Mouse (Mus musculus): ENCODE results near the gene Rab25. TPM values are rescaled to one million over a fixed set of nuclear protein-coding genes. Genes with fewer than 3 reads are reported as not detected.

The Rab25 gene
- polyA plus RNA-seq, 1 experiment from 2014 or later = 1.1 TPM

DNA sequence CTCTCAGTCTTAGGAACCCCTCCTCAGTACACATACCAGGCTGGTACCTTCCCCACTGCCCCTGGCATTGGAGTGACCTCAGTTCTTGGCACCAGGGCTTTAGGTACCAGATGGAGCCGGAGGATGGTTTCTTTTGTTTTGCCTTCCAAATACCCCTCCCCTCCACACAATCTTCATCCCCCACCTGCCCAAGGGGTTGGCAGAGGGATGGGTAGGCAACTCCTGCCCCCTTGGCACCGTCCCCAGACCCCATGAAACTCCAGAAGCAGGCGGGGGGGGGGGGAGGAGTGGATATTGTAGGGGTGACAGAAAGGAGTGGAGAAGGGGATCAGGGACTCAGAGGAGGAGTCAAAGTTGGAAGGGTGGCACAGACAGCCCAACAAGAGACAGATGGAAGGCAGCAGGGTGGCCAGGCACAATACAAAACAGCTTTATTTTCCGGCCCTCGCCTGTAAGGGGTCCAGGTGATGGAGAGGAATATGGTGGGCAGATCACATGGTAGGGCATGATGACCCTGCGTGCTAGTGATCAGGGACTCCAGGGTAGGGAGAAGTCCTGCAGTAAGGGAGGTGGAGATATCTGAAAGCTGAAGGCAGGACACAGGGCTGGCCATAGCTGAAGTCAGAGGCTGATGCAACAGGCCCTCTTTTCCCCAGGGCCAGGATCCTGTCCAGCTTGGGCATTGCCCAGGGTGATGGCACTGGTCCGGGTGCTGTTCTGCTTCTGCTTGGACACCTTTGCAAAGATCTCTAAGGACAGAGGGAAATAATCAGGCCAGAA is 6.3 kb downstream of the Rab25 start:
- ATAC-seq (replicated peaks; ENCODE audit: low FRiP score) = no peak

DNA sequence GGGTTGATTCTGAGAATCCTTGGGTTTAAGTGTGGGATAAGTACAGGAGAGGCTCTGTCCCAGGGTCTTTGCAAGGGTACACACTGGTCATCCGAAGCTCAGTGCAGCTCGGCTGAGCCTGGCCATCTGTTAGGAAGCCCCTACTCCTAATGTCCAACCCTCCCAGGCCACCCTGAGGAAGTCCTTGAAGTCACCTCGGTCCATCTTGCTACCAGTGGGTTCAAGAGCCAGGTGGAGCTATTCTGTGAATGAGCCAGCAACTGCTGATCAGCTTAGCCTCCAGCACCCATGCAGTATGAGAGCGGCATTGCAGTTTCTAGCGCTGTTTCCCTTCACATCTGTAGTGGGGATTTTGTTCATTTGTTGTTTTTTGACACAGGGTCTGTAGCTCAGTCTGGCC is 8.0 kb downstream of the Rab25 start:
- Histone ChIP-seq H3K4me2 (ENCODE audit: low read depth, low read length, severe bottlenecking) (peak overlapping the region; percentile 8; the same call in 1 of the 2 replicates), H3K4me3 (ENCODE audit: low read depth, low read length) (no peak overlapping the region), H3K9me3 (ENCODE audit: control insufficient read depth, low read length) (no peaks in the 10 kb centered on the region), H3K9ac (ENCODE audit: low read length) (peak overlapping the region; percentile 9), H3K4me1 (replicated peaks; ENCODE audit: control insufficient read depth, insufficient read depth, low read length) (peaks cover 46% of the 10 kb centered on the region), H3K36me3 (ENCODE audit: control insufficient read depth, insufficient read depth, low read length) (peaks cover 10% of the 10 kb centered on the region), H3K27me3 (ENCODE audit: control insufficient read depth, insufficient read depth, low read length) (no peaks in the 10 kb centered on the region), H3K27ac (ENCODE audit: low read depth, low read length) (peak overlapping the region; percentile 70; the same call in 1 of the 2 replicates)
- WGBS = 48% methylated on average over 5 of the region's 5 CpGs
- DNase-seq (ENCODE audit: low spot score) (peak; percentile 53), ATAC-seq (replicated peaks; ENCODE audit: low FRiP score) (no peak)

More for the DNA sequence above, 6.3 kb downstream of the Rab25 start:
- H3K9ac ChIP-seq (ENCODE audit: low read length) = no peak overlapping the region
- H3K4me3 ChIP-seq (ENCODE audit: low read depth, low read length) = no peak overlapping the region
- H3K4me2 ChIP-seq (ENCODE audit: low read depth, low read length, severe bottlenecking) = no peak overlapping the region
- H3K4me1 ChIP-seq (replicated peaks; ENCODE audit: control insufficient read depth, insufficient read depth, low read length) = peaks cover 28% of the 10 kb centered on the region
- H3K36me3 ChIP-seq (ENCODE audit: control insufficient read depth, insufficient read depth, low read length) = peaks cover 5% of the 10 kb centered on the region
- no peaks in the 10 kb centered on the region for H3K9me3 ChIP-seq (ENCODE audit: control insufficient read depth, low read length)
- peak; percentile 58 for DNase-seq (ENCODE audit: low spot score)
- WGBS = 69% methylated on average over 7 of the region's 7 CpGs
- peak overlapping the region; percentile 31; the same call in 1 of the 2 replicates for H3K27ac ChIP-seq (ENCODE audit: low read depth, low read length)
- H3K27me3 ChIP-seq (ENCODE audit: control insufficient read depth, insufficient read depth, low read length) = no peaks in the 10 kb centered on the region

DNA sequence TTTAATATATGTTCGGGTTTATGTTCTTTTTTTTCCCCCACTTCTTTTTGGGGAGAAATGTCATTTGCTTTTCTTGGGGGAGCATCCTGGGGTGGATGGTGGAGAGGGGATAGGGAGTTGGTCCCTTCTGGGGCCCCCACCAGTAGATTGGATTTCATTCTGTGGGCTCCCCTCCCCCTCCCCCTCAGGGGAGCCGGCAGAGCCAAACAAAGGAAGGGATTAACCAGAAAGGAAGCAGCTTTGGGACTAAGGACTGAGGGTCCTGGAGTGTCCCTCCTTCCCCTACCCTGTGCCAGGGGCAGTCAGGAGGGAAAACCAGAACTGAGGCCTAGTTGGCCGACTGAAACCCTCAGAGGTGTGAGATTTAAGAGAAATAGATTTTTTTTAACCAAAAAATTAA is 8.7 kb downstream of the Rab25 start:
- no peaks in the 10 kb centered on the region for H3K9me3 ChIP-seq (ENCODE audit: control insufficient read depth, low read length)
- peak overlapping the region; percentile 8; the same call in 1 of the 2 replicates for H3K4me3 ChIP-seq (ENCODE audit: low read depth, low read length)
- peak; percentile 66 for ATAC-seq (replicated peaks; ENCODE audit: low FRiP score)
- DNase-seq (ENCODE audit: low spot score) = peak; percentile 83
- WGBS = under 1% methylated on average over 3 of the region's 3 CpGs
- peak overlapping the region; percentile 32 for H3K4me2 ChIP-seq (ENCODE audit: low read depth, low read length, severe bottlenecking)
- peaks cover 10% of the 10 kb centered on the region for H3K36me3 ChIP-seq (ENCODE audit: control insufficient read depth, insufficient read depth, low read length)
- H3K9ac ChIP-seq (ENCODE audit: low read length) = peak overlapping the region; percentile 9; the same call in 1 of the 2 replicates
- peaks cover 50% of the 10 kb centered on the region for H3K4me1 ChIP-seq (replicated peaks; ENCODE audit: control insufficient read depth, insufficient read depth, low read length)
- H3K27ac ChIP-seq (ENCODE audit: low read depth, low read length) = peak overlapping the region; percentile 70
- H3K27me3 ChIP-seq (ENCODE audit: control insufficient read depth, insufficient read depth, low read length) = no peaks in the 10 kb centered on the region

DNA sequence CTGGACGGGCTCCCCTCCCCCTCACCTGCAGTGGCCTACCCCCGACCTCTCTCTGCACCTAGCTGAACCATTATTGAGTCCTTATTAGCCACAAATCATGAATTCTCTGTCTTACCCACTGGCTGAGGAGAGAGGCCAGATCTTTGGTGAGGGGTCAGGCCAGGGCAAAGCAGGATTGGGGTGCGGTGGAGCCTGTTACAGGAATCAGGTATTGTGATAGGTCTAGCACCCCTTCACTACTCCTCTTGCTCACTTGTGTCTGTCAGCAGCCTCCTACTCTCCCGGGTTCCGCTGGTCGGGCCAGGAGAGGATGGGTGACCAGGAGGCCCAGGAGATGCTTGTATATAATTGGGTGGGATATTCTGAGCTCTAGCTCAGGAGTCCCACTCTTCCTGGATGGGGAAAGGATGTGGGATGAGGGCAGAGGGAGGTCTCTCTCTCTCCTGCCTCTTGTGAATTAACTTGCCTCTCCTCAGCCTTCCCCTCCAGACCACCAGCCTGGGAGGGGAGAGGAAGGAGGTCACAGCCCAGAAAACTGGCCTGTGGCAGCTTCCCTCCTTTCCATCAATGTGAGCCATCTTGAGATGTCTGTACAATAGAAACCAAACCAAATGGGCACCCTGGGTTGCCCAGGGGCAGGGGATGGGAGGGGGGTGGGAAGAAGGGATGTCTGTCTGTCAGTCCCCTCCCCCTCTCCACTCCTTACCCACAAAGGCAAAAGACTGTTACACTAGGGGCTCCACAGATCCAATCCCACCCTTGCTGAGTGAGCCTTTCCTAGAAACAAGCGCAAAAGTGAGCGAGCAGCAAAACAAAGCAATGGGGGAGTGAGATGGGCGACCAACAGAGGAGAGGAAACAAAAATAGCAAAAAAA is 9.6 kb downstream of the Rab25 start:
- H3K9ac ChIP-seq (ENCODE audit: low read length) = peak overlapping the region; percentile 49

DNA sequence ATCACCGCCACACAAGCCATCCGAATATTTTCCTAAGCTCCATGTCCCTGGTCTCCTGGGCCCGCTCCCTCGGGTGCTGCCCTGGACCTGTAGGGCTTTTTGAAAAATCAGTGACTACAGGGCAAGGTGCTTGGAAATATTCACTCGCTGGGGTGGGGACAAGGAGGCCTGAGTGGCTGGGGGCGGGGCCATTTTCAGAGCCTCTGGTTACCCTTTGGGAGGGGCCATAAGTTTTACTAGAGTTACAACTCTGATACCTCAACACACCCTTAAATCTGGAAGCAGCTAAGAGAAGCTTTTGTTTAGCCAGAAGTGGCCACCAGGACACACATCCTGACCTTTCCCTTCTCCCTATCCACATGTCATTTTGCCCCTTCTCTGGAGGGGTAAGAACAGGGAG is 11.0 kb downstream of the Rab25 start:
- Histone ChIP-seq H3K27ac (ENCODE audit: low read depth, low read length) (no peak overlapping the region), H3K4me1 (replicated peaks; ENCODE audit: control insufficient read depth, insufficient read depth, low read length) (peaks cover 48% of the 10 kb centered on the region), H3K9ac (ENCODE audit: low read length) (peak overlapping the region; percentile 100; the same call in 1 of the 2 replicates), H3K4me3 (ENCODE audit: low read depth, low read length) (peak overlapping the region; percentile 96), H3K4me2 (ENCODE audit: low read depth, low read length, severe bottlenecking) (peak overlapping the region; percentile 91), H3K36me3 (ENCODE audit: control insufficient read depth, insufficient read depth, low read length) (peaks cover 10% of the 10 kb centered on the region), H3K27me3 (ENCODE audit: control insufficient read depth, insufficient read depth, low read length) (no peaks in the 10 kb centered on the region), H3K9me3 (ENCODE audit: control insufficient read depth, low read length) (no peaks in the 10 kb centered on the region)
- ATAC-seq (replicated peaks; ENCODE audit: low FRiP score) = no peak
- DNase-seq (ENCODE audit: low spot score) = no peak
- 57% methylated on average over 6 of the region's 6 CpGs for WGBS

More for the DNA sequence above, 9.6 kb downstream of the Rab25 start:
- DNase-seq (ENCODE audit: low spot score) = peak; percentile 67
- Histone ChIP-seq H3K4me3 (ENCODE audit: low read depth, low read length) (peak overlapping the region; percentile 8), H3K27ac (ENCODE audit: low read depth, low read length) (peak overlapping the region; percentile 81), H3K9me3 (ENCODE audit: control insufficient read depth, low read length) (no peaks in the 10 kb centered on the region), H3K4me2 (ENCODE audit: low read depth, low read length, severe bottlenecking) (peak overlapping the region; percentile 36), H3K27me3 (ENCODE audit: control insufficient read depth, insufficient read depth, low read length) (no peaks in the 10 kb centered on the region), H3K36me3 (ENCODE audit: control insufficient read depth, insufficient read depth, low read length) (peaks cover 10% of the 10 kb centered on the region), H3K4me1 (replicated peaks; ENCODE audit: control insufficient read depth, insufficient read depth, low read length) (peaks cover 50% of the 10 kb centered on the region)
- WGBS = 9% methylated on average over 9 of the region's 9 CpGs
- ATAC-seq (replicated peaks; ENCODE audit: low FRiP score) = peak; percentile 6; the same call in 1 of the 2 replicates

DNA sequence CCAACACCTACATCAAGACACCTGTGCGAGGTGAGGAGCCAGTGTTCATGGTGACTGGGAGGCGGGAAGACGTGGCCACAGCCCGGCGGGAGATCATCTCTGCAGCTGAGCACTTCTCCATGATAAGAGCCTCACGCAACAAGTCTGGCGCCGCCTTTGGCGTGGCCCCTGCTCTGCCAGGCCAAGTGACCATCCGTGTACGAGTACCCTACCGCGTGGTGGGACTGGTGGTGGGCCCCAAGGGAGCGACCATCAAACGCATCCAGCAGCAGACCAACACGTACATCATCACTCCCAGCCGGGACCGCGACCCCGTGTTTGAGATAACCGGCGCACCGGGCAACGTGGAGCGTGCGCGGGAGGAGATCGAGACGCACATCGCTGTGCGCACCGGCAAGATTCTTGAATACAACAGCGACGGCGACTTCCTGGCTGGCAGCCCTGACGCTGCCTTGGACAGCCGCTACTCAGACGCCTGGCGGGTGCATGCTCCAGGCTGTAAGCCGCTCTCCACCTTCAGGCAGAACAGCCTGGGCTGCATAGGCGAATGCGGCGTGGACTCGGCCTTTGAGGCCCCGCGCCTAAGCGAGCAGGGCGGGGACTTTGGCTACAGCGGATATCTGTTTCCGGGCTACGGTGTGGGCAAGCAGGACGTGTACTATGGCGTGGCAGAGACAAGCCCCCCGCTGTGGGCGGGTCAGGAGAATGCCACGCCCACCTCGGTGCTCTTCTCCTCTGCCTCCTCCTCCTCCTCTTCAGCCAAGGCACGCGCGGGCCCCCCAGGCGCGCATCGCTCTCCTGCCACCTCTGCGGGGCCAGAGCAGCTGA is 11.8 kb downstream of the Rab25 start:
- Histone ChIP-seq H3K4me3 (ENCODE audit: low read depth, low read length) (peak overlapping the region; percentile 96), H3K27me3 (ENCODE audit: control insufficient read depth, insufficient read depth, low read length) (no peaks in the 10 kb centered on the region), H3K9ac (ENCODE audit: low read length) (peak overlapping the region; percentile 100), H3K4me2 (ENCODE audit: low read depth, low read length, severe bottlenecking) (peak overlapping the region; percentile 91), H3K27ac (ENCODE audit: low read depth, low read length) (peak overlapping the region; percentile 57; the same call in 1 of the 2 replicates), H3K4me1 (replicated peaks; ENCODE audit: control insufficient read depth, insufficient read depth, low read length) (peaks cover 48% of the 10 kb centered on the region), H3K9me3 (ENCODE audit: control insufficient read depth, low read length) (no peaks in the 10 kb centered on the region), H3K36me3 (ENCODE audit: control insufficient read depth, insufficient read depth, low read length) (peaks cover 10% of the 10 kb centered on the region)
- DNase-seq (ENCODE audit: low spot score) (peak; percentile 87), ATAC-seq (replicated peaks; ENCODE audit: low FRiP score) (no peak)
- 8% methylated on average over 60 of the region's 64 CpGs for WGBS

DNA sequence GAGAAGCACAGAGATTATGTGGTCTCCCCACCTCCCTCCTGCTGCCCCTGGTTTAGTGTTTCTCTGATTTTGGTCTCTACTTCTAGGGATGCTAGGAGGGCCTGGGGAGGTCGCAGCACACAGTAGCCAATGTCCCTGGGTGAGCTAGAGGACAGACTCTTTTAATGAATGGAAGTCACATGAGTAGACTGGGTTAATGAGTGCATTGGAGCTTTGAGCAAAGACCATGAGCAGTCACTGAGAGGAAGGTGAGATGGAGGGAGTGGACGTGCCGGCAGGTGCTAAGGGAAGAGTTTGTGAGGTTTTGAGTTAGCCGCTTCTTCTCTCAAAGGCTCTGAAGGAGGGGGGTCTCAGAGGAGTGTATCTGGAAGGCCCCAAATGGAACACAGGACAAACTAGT is 12.6 kb downstream of the Rab25 start:
- peak overlapping the region; percentile 57; the same call in 1 of the 2 replicates for H3K27ac ChIP-seq (ENCODE audit: low read depth, low read length)
- no peaks in the 10 kb centered on the region for H3K9me3 ChIP-seq (ENCODE audit: control insufficient read depth, low read length)
- H3K36me3 ChIP-seq (ENCODE audit: control insufficient read depth, insufficient read depth, low read length) = peaks cover 7% of the 10 kb centered on the region
- peaks cover 48% of the 10 kb centered on the region for H3K4me1 ChIP-seq (replicated peaks; ENCODE audit: control insufficient read depth, insufficient read depth, low read length)
- ATAC-seq (replicated peaks; ENCODE audit: low FRiP score) (no peak), DNase-seq (ENCODE audit: low spot score) (no peak)
- WGBS = 24% methylated on average over 4 of the region's 4 CpGs
- peak overlapping the region; percentile 100 for H3K9ac ChIP-seq (ENCODE audit: low read length)
- no peaks in the 10 kb centered on the region for H3K27me3 ChIP-seq (ENCODE audit: control insufficient read depth, insufficient read depth, low read length)
- H3K4me3 ChIP-seq (ENCODE audit: low read depth, low read length) = peak overlapping the region; percentile 96
- H3K4me2 ChIP-seq (ENCODE audit: low read depth, low read length, severe bottlenecking) = peak overlapping the region; percentile 91

DNA sequence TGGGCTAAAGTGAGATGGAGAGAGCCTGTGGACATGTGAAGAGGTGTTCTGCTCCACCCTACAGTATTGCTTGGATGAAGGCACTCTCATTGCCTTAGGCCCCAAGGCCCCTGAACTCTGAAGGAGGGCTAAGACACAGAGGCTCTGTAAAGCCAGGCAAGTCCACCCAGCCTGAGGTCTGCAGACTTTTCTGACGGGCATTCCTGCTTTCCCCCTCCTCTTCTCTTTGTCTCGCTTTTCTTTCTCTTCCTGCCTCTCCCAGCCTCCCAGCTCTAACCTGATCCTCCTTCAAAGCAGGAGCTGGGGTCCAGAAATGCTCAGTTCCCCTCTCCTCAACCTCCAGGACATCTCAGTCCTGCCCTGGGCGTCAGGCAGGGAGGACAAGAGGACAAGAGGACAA is 13.1 kb downstream of the Rab25 start:
- Histone ChIP-seq H3K9me3 (ENCODE audit: control insufficient read depth, low read length) (no peaks in the 10 kb centered on the region), H3K4me3 (ENCODE audit: low read depth, low read length) (peak overlapping the region; percentile 96), H3K4me2 (ENCODE audit: low read depth, low read length, severe bottlenecking) (peak overlapping the region; percentile 91), H3K36me3 (ENCODE audit: control insufficient read depth, insufficient read depth, low read length) (peaks cover 7% of the 10 kb centered on the region), H3K27ac (ENCODE audit: low read depth, low read length) (peak overlapping the region; percentile 99; the same call in 1 of the 2 replicates), H3K9ac (ENCODE audit: low read length) (peak overlapping the region; percentile 100), H3K27me3 (ENCODE audit: control insufficient read depth, insufficient read depth, low read length) (no peaks in the 10 kb centered on the region), H3K4me1 (replicated peaks; ENCODE audit: control insufficient read depth, insufficient read depth, low read length) (peaks cover 50% of the 10 kb centered on the region)
- WGBS = 0% methylated on average over 3 of the region's 3 CpGs
- ATAC-seq (replicated peaks; ENCODE audit: low FRiP score) = no peak
- no peak for DNase-seq (ENCODE audit: low spot score)
